In the genomic region with DNA sequence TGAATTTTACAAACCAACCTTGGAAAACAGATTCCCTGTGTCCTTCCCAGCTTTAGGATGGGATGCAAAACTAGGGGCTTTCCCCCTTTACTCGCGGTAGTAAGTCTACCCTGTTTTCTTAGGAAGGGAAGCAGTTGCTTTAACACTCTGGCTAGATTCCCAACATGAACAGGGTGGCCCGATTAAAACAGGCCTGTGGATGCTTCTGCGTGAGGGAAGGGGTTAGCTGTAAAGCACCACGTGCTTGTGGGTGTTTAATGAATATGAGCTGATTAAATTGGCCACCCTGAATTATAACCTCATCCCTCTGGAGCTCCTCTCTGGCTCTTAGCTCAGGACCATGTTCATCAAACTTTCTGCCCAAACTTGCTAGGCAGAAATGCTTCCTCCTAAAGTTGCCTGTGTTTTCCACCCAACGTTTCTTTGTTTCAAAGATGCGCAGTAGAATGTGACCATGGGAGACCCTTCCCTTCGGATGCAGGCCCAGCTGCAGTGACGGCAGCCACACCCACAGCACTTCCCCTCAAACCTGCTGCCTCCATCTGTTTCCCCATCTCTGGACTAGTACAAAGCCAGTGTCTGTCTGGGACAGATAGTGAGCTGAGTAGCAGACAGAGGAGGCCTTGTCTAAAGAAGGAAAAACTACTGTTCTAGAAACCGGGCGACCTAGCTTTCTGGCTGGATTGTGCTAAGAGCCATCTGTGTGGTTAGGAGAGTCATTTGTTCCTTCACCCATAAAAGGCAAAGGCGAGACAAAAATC, we compare ENCODE assay signal across 11 mouse cellular contexts.
DNase-seq lines count a peak whose midpoint lies in the region; ATAC-seq lines count a peak whose summit lies in the region.
"Had no signal": no experiment of that assay in that cellular context is flagged by ENCODE, and none has a peak within 500 bp of the region (broad histone marks: within the 10 kb centered on the region; RNA-seq: fewer than 3 reads in every experiment).

No protein-coding gene starts in this region.

- H3K4me1 ChIP-seq in hindbrain, embryonic 10.5 days (replicated peaks): peaks cover 19% of the 10 kb centered on the region
- 0 out of 2 replicates have a peak, but pooled peaks cover 5% of the 10 kb centered on the region for H3K4me1 ChIP-seq in midbrain, embryonic 13.5 days (replicated peaks)

- peak; percentile 98 for ATAC-seq in common myeloid progenitor, adult 5-6 weeks (replicated peaks; ENCODE audit: low read depth, poor library complexity, severe bottlenecking)
- no peak for ATAC-seq in midbrain, embryonic 13.5 days
- ATAC-seq: Patski had no signal

- H3K4me2 ChIP-seq in midbrain, embryonic 13.5 days (replicated peaks): no peak overlapping the region

- no peak overlapping the region for H3K9ac ChIP-seq in midbrain, embryonic 13.5 days (replicated peaks)

- peaks cover 11% of the 10 kb centered on the region; the same call in 1 of the 2 replicates for H3K36me3 ChIP-seq in hindbrain, embryonic 10.5 days
- H3K36me3 ChIP-seq in midbrain, embryonic 13.5 days: peaks cover 12% of the 10 kb centered on the region; the same call in 1 of the 2 replicates

- DNase-seq in left cerebral cortex, postnatal 14 days (ENCODE audit: low spot score in 2 of 2): peak; percentile 24 to 31
- DNase-seq in left cerebral cortex, adult 11 months (ENCODE audit: low spot score): no peak
- DNase-seq in hindbrain, embryonic 10.5 days (ENCODE audit: low spot score): peak; percentile 47
- no peak for DNase-seq in gastrocnemius, adult 8-10 months (ENCODE audit: low spot score in 2 of 2)
- DNase-seq in frontal cortex, postnatal 36 days (ENCODE audit: low spot score in 2 of 2): no peak
- DNase-seq in right cerebral cortex, adult 2 months (ENCODE audit: low spot score in 2 of 2): no peak
- DNase-seq: gastrocnemius, postnatal 10 days had no signal

- intact Hi-C loops in left cerebral cortex, postnatal 14 days (cut with DNase I): no loop called here

- peaks cover 17% of the 10 kb centered on the region for H3K9me3 ChIP-seq in hindbrain, embryonic 10.5 days
- peaks cover 15% of the 10 kb centered on the region for H3K9me3 ChIP-seq in midbrain, embryonic 13.5 days

- no peak overlapping the region for H3K4me3 ChIP-seq in hindbrain, embryonic 10.5 days
- no peak overlapping the region for H3K4me3 ChIP-seq in midbrain, embryonic 13.5 days (replicated peaks)

- 69% methylated on average over 12 of the region's 12 CpGs for WGBS in hindbrain, embryonic 10.5 days
- 68% methylated on average over 12 of the region's 12 CpGs for WGBS in midbrain, embryonic 13.5 days

- H3K27me3 ChIP-seq in hindbrain, embryonic 10.5 days (ENCODE audit: insufficient read depth, poor library complexity, severe bottlenecking): no peaks in the 10 kb centered on the region
- H3K27me3 ChIP-seq in midbrain, embryonic 13.5 days: no peaks in the 10 kb centered on the region
- H3K27me3 ChIP-seq: Patski had no signal

- peak overlapping the region; percentile 84 for H3K27ac ChIP-seq in hindbrain, embryonic 10.5 days
- peak overlapping the region; percentile 53 for H3K27ac ChIP-seq in midbrain, embryonic 13.5 days
- H3K27ac ChIP-seq: macrophage had no signal

Comparison
In these comparisons a context has a peak if more than half of its experiments do, and no peak if none do; other contexts are left out.
1. DNase-seq: peak in left cerebral cortex, postnatal 14 days (2 of 2) and hindbrain, embryonic 10.5 days (single experiment); none in left cerebral cortex, adult 11 months (single experiment), gastrocnemius, adult 8-10 months (0 of 2), frontal cortex, postnatal 36 days (0 of 2) and right cerebral cortex, adult 2 months (0 of 2).